Mouse (Mus musculus) bone marrow, adult 2 months (tissue): Measurements from ENCODE around the gene Slc39a1. TPM values are rescaled to one million over a fixed set of nuclear protein-coding genes. Genes with fewer than 3 reads are reported as not detected.
"Not testable (repeated sequence)": the region's sequence is repeated elsewhere in the genome, so short reads cannot be mapped to it uniquely, and the experiment has no call there.

Experiments
- H3K27ac ChIP-seq: fragments of 200-500 bp; 2 replicates; pipeline ENCODE4 v1.5.1; 2012; ENCODE audit warnings: low read depth, mild to moderate bottlenecking, control low read depth, inconsistent platforms, low read length; ENCODE audit not compliant: control insufficient read depth, poor library complexity, insufficient read depth
- H3K4me1 ChIP-seq: fragments of 200-500 bp; 2 replicates; pipeline ENCODE4 v1.6.1; 2011; ENCODE audit warnings: low read length; ENCODE audit not compliant: control insufficient read depth, insufficient read depth
- H3K4me3 ChIP-seq: fragments of 200-500 bp; replicated peaks from 2 replicates; pipeline ENCODE3; 2011; ENCODE audit warnings: mild to moderate bottlenecking, low read depth, low read length, control low read depth; ENCODE audit not compliant: control insufficient read depth
- CTCF ChIP-seq: fragments of 200-500 bp; IDR thresholded peaks from 2 replicates; pipeline ENCODE4 v1.5.1; 2011; ENCODE audit warnings: low read length, control low read depth; ENCODE audit not compliant: control insufficient read depth, insufficient read depth
- POLR2A ChIP-seq: fragments of 200-500 bp; IDR thresholded peaks from 2 replicates; pipeline ENCODE4 v1.6.1; 2011; ENCODE audit warnings: low read depth, mild to moderate bottlenecking, control low read depth, low read length, borderline replicate concordance; ENCODE audit not compliant: control insufficient read depth
- WGBS: fragments of 180-500 bp; shearing (Covaris S2); methylation state at CpG from one replicate; pipeline ENCODE4 v1.1.7; 2018; 5-methylcytosine and 5-hydroxymethylcytosine counted together
- polyA plus RNA-seq: library from polyadenylated mRNA; stranded (reverse); fragments of >200 nt; gene quantifications from 2 replicates; pipeline ENCODE4 v1.2.4, GENCODE M21; 2011; ENCODE audit warnings: low replicate concordance; ENCODE audit not compliant: missing spikeins, insufficient read depth, insufficient read length

Slc39a1 gene
- polyA plus RNA-seq, 1 experiment = 29.3 TPM

DNA sequence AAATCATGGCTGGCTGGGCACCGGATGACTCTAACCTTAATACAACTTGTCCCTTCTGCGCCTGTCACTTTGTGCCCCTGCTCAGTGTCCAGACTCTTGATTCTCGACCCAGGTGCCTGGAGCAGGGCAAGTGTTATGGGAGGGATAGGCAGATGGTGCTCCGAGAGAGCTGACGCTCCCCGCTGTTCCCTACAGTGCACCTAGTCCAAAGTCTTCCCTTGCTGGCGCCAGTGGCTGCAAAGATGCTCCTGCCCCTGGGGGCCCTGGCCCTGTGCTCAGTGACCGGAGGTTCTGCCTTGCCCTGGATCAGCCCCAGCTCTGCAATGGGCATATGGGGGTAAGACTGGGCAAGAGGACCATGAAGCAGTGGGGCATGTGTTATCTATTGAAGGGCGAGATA is 29.8 kb downstream of the Slc39a1 start:
- TF ChIP-seq CTCF (no peak), POLR2A (no peak)
- H3K4me3 ChIP-seq = no peak overlapping the region
- no peak overlapping the region for H3K27ac ChIP-seq
- 88% methylated on average over 9 of the region's 9 CpGs for WGBS
- no peaks in the 10 kb centered on the region for H3K4me1 ChIP-seq

DNA sequence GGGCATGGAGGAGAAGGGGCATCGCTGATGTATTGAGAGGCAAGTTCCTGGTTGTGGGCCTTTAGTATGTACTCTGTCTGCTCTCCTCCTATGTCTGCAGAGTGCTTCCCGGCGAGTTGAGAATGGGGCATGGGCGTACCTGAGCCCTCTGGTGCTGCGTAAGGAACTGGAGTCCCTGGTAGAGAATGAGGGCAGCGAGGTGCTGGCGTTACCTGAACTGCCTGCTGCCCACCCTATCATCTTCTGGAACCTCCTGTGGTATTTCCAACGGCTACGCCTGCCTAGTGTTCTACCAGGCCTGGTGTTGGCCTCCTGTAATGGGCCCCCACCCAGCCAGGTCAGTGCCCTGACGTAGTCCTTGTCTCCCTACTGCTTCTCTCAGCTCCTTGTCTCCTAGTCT is 30.2 kb downstream of the Slc39a1 start:
- 86% methylated on average over 10 of the region's 10 CpGs for WGBS
- H3K4me1 ChIP-seq = no peaks in the 10 kb centered on the region
- no peak overlapping the region for H3K27ac ChIP-seq
- H3K4me3 ChIP-seq = no peak overlapping the region
- TF ChIP-seq POLR2A = no peak
- TF ChIP-seq CTCF = no peak

DNA sequence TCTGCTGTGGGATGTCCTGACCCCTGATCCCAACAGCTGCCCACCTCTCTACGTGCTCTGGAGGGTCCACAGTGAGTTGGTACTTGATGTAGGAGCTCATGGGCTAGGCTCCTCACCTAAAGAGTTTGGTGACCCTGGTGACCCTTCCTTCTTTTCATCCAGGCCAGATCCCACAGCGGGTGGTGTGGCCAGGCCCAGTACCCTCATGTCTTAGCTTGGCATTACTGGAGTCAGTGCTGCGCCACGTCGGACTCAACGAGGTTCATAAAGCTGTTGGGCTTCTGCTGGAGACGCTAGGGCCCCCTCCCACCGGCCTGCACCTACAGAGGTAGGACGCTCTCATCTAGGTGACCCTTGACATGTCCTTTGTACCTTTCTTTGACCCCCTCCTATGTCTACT is 31.2 kb downstream of the Slc39a1 start:
- TF ChIP-seq CTCF (no peak), POLR2A (no peak)
- H3K27ac ChIP-seq = no peak overlapping the region
- no peaks in the 10 kb centered on the region for H3K4me1 ChIP-seq
- WGBS = 91% methylated on average over 9 of the region's 9 CpGs
- no peak overlapping the region for H3K4me3 ChIP-seq

DNA sequence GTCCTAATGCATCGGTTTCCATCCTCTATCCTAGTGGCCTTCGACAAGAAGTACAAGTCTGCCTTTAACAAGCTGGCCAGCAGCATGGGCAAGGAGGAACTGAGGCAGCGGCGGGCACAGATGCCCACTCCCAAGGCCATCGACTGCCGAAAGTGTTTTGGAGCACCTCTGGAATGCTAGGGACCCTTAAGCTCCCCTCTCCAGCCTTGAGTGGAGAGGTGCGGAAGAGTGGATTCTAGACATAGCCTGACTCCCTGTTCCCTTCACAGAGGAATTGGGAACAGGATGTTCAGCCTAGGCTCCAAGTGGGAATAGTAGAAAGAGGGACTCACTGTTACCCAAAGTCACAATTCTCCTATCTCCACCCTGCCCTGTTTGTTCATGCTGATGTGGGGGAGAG is 31.8 kb downstream of the Slc39a1 start:
- 90% methylated on average over 7 of the region's 7 CpGs for WGBS
- TF ChIP-seq CTCF (no peak), POLR2A (no peak)
- Histone ChIP-seq H3K27ac (no peak overlapping the region), H3K4me1 (no peaks in the 10 kb centered on the region), H3K4me3 (no peak overlapping the region)

DNA sequence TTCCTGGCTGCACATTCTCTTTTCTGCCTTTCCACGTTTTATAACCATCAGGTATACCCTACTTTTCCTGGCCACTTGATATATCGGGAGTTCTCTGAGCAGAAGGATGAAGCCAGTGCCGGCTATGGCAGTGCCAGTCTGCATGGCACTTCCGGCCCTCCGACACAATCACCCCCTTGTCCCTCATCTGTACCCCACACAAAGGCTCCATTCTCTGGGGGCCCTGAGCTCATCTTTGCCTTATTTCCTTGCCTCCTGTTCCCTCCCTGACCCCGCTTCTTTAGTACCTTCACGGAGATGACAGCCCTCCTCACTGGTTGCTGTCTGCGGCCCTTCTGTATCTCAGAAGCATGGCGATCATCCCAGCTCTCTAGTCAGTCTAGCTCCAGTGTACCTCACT is 32.7 kb downstream of the Slc39a1 start:
- Histone ChIP-seq H3K4me3 (no peak overlapping the region), H3K4me1 (no peaks in the 10 kb centered on the region), H3K27ac (no peak overlapping the region)
- 88% methylated on average over 9 of the region's 9 CpGs for WGBS
- TF ChIP-seq POLR2A (no peak), CTCF (no peak)

DNA sequence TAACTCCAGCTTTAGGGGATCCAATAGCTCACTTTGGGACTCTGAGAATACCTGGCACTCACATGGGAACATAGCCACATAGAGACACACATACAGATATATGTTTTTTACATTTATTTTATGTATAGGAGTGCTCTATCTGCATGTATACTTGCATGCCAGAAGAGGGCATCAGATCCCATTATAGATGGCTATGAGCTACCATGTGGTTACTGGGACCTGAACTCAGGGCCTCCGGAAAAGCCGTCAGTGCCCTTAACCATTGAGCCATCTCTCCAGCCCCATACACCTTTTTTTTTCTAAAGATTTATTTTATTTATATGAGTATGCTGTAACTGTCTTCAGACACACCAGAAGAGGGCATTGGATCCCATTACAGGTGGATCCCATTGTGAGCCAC is 36.2 kb downstream of the Slc39a1 start:
- Histone ChIP-seq H3K27ac (no peak overlapping the region), H3K4me1 (no peaks in the 10 kb centered on the region), H3K4me3 (no peak overlapping the region)
- 88% methylated on average over 2 of the region's 2 CpGs for WGBS
- TF ChIP-seq POLR2A = no peak
- no peak for TF ChIP-seq CTCF

DNA sequence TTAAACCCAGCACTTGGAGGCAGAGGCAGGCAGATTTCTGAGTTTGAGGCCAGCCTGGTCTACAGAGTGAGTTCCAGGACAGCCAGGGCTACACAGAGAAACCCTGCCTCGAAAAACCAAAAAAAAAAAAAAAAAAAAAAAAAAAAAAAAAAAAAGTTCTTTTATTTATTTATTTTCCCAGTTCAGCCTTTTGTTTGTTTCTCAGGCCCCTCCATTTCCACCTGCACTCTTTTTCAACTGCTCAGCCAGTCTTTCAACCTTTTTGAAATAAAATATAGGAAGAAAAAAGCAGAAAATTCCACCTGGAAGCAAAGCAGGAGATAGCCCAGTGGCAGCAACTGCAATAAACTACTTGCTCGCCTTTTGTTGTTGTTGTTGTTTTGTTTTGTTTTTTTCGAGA is 41.4 kb downstream of the Slc39a1 start:
- 60% methylated on average over 3 of the region's 3 CpGs for WGBS
- not testable (repeated sequence) for H3K27ac ChIP-seq, H3K4me3 ChIP-seq, H3K4me1 ChIP-seq

DNA sequence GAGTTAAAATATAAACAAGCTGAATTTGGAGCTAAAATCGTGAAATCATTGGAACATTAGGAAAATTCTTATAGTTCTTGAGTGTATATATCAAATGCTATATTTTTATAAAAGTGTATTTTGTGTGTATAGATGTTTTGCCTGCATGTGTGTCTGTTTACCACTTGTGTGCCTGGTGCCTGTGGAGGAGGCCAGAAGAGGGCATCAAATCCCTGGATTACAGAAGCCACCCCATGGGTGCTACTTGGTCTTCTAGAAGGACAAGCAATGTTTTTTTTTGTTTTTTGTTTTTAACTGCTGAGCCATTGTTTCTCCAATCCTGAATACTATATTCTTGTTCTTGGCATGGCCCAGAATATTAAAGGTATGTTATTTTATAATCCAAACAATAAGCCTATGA is 42.6 kb downstream of the Slc39a1 start:
- TF ChIP-seq CTCF = no peak
- TF ChIP-seq POLR2A = no peak
- Histone ChIP-seq H3K27ac (no peak overlapping the region), H3K4me1 (no peaks in the 10 kb centered on the region; the same call in 1 of the 2 replicates), H3K4me3 (no peak overlapping the region)
- WGBS = 91% methylated on average over 1 of the region's 1 CpGs

DNA sequence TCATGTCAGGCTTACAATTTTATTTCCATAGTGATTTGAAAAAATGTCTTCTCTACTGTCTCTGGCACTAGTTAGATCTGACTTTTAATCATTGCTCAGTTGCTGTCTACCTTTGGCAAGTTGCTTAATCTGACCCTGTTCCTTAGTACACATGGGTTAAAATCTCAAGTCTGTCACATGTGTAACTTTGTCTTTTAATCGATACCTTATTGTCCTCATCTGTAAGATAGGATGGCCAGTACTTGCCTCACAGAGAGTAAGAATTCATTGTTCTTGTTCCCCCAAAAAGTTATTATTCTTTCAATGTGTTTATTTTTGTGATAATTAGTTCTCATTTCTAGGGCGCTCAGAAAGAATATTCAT is 44.0 kb downstream of the Slc39a1 start:
- H3K4me1 ChIP-seq = no peaks in the 10 kb centered on the region; the same call in 1 of the 2 replicates
- no peak overlapping the region; the same call in 1 of the 2 replicates for H3K27ac ChIP-seq
- TF ChIP-seq POLR2A (no peak), CTCF (no peak)
- 12% methylated on average over 2 of the region's 2 CpGs for WGBS
- H3K4me3 ChIP-seq = no peak overlapping the region

DNA sequence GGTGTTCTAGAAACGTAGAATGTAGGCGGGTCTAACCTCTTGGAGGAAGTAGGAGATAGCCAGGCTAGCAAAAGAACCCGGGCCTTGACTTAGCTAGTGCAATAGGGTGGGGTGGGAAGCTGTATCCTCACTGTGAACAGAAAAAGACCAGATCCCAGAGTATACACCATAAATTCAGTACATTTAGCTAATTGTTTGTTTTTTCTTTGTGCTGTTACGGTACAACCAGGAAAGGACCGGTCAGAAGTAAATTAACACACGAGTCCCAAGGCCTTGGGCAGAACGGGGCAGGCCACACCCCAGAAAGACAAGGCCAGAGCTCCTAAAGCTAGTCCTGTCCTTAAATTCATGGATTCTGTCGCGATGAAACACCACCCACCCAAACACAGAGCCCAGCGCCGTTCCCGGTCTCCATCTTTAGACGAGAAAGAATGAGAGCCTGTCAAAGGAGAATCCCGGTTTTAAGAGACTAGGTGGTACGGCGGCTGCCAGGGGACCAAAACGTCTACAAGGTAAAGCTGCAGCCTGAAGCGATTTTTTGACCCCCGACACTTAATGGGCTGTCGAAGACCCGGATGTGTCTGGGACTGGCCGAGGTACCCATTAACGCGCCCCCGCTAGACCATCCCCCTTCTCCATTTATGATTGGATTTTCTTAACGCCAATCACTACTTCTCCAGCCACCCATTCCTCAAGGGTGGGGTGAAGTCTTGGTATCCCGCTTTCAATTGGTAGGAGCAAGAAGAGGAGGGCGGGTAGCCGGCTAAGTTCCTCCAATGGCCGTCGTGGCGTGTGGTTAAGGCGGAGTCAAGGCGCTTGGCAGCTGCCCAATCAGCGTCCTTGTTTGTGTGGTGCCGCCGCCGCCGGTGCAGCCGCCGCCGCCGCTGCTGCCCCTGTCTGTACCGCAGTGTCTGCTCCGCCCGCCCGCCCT is 44.6 kb downstream of the Slc39a1 start, which contains the start of gene Gatad2b:
TSS of gene Gatad2b (plus strand) at position 834 of the 931 bp plus-strand sequence.
- WGBS = under 1% methylated on average over 47 of the region's 47 CpGs
- Histone ChIP-seq H3K27ac (peak within 1 kb of the TSS; percentile 89), H3K4me1 (no peaks in the 10 kb centered on the region; the same call in 1 of the 2 replicates), H3K4me3 (peak within 1 kb of the TSS; percentile 91)
- TF ChIP-seq CTCF (no peak), POLR2A (no peak; the same call in 1 of the 2 replicates)
